Mouse (Mus musculus) spleen, adult 12 weeks (tissue): ENCODE measurements around the gene Tiam2.

Experiments
- DNase-seq: peaks from one replicate; pipeline ENCODE4 v3.0.0; 2022; ENCODE audit warnings: low spot score

Tiam2 gene

GRCm38 (mm10) chr17:3326148-3326902, at the start of gene Tiam2:
Gene Tiam2 (plus strand): TSS chr17:3326573.
- DNase-seq = no peak

- no peak for DNase-seq
Measured at GRCm38 (mm10) chr17:3280321-3280720, 46.1 kb upstream of the Tiam2 start.

- DNase-seq = no peak
Measured at GRCm38 (mm10) chr17:3281939-3282338, 44.4 kb upstream of the Tiam2 start.

GRCm38 (mm10) chr17:3285030-3285671, 41.2 kb upstream of the Tiam2 start:
- no peak for DNase-seq

- no peak for DNase-seq
Measured at GRCm38 (mm10) chr17:3286123-3286825, 40.1 kb upstream of the Tiam2 start.

GRCm38 (mm10) chr17:3288341-3288740, 38.0 kb upstream of the Tiam2 start:
- DNase-seq = peak; percentile 11

- no peak for DNase-seq
Measured at GRCm38 (mm10) chr17:3295097-3295496, 31.3 kb upstream of the Tiam2 start.

GRCm38 (mm10) chr17:3299487-3299886, 26.9 kb upstream of the Tiam2 start:
- DNase-seq = no peak

GRCm38 (mm10) chr17:3305926-3306325, 20.4 kb upstream of the Tiam2 start:
- DNase-seq = no peak

GRCm38 (mm10) chr17:3313711-3314624, 12.4 kb upstream of the Tiam2 start:
- DNase-seq = peak; percentile 16

- DNase-seq = no peak
Measured at GRCm38 (mm10) chr17:3314625-3315020, 11.8 kb upstream of the Tiam2 start.

- no peak for DNase-seq
Measured at GRCm38 (mm10) chr17:3315581-3315980, 10.8 kb upstream of the Tiam2 start.

GRCm38 (mm10) chr17:3326903-3327279, 518 bp downstream of the Tiam2 start:
- no peak for DNase-seq

GRCm38 (mm10) chr17:3327335-3327734, 962 bp downstream of the Tiam2 start:
- no peak for DNase-seq

- no peak for DNase-seq
Measured at GRCm38 (mm10) chr17:3328820-3329219, 2.4 kb downstream of the Tiam2 start.

- DNase-seq = no peak
Measured at GRCm38 (mm10) chr17:3329429-3329828, 3.1 kb downstream of the Tiam2 start.

GRCm38 (mm10) chr17:3331721-3332461, 5.5 kb downstream of the Tiam2 start:
- DNase-seq = no peak

- no peak for DNase-seq
Measured at GRCm38 (mm10) chr17:3336161-3336739, 9.9 kb downstream of the Tiam2 start.

GRCm38 (mm10) chr17:3336887-3337524, 10.6 kb downstream of the Tiam2 start:
- no peak for DNase-seq

GRCm38 (mm10) chr17:3337525-3337888, 11.1 kb downstream of the Tiam2 start:
- DNase-seq = no peak
